Mouse (Mus musculus) limb, embryonic 11.5 days (tissue): ENCODE results near the gene Asl. TPM values are rescaled to one million over a fixed set of nuclear protein-coding genes. Genes with fewer than 3 reads are reported as not detected.

Experiments used
- ATAC-seq: fragments of 200-750 bp; cut with Nextera tagmentation; 2 replicates; pipeline ENCODE4 v1.8.0; 2017; ENCODE audit warnings: low read depth; ENCODE audit not compliant: insufficient number of reproducible peaks, low FRiP score, low TSS enrichment
- DNase-seq: peaks from one replicate; pipeline ENCODE4 v3.0.0-alpha.2; 2015; ENCODE audit warnings: low spot score
- H3K27ac ChIP-seq: fragments of 300-500 bp; sonication (generic); replicated peaks from 2 replicates; pipeline ENCODE4 v1.5.1; 2014; ENCODE audit warnings: low read depth, mild to moderate bottlenecking, low read length
- H3K27me3 ChIP-seq: fragments of 300-500 bp; sonication (generic); 2 replicates; pipeline ENCODE4 v1.6.1; 2014; ENCODE audit warnings: mild to moderate bottlenecking, low read length, mixed read lengths; ENCODE audit not compliant: control insufficient read depth, insufficient read depth
- H3K36me3 ChIP-seq: fragments of 300-500 bp; sonication (generic); 2 replicates; pipeline ENCODE4 v1.6.1; 2014; ENCODE audit warnings: mild to moderate bottlenecking, low read length, moderate library complexity, mixed read lengths; ENCODE audit not compliant: control insufficient read depth, insufficient read depth
- H3K4me1 ChIP-seq: fragments of 300-500 bp; sonication (generic); 2 replicates; pipeline ENCODE4 v1.6.1; 2014; ENCODE audit warnings: low read length, mixed read lengths; ENCODE audit not compliant: control insufficient read depth, insufficient read depth
- H3K4me2 ChIP-seq: fragments of 300-500 bp; sonication (generic); 2 replicates; pipeline ENCODE4 v1.6.1; 2014; ENCODE audit warnings: low read depth, mild to moderate bottlenecking, moderate library complexity; ENCODE audit not compliant: severe bottlenecking
- H3K4me3 ChIP-seq: fragments of 300-500 bp; sonication (generic); 2 replicates; pipeline ENCODE4 v1.5.1; 2014; ENCODE audit warnings: low read depth, low read length
- H3K9ac ChIP-seq: fragments of 300-500 bp; sonication (generic); 2 replicates; pipeline ENCODE4 v1.6.1; 2014; ENCODE audit warnings: mild to moderate bottlenecking, low read length
- H3K9me3 ChIP-seq: fragments of 300-500 bp; sonication (generic); 2 replicates; pipeline ENCODE4 v1.6.1; 2016; ENCODE audit warnings: low read length; ENCODE audit not compliant: control insufficient read depth
- WGBS: fragments of 180-500 bp; shearing (Covaris S2); extraction: QIAGEN DNeasy Blood & Tissue Kit; methylation state at CpG from one replicate; pipeline ENCODE4 v1.1.7; 2014; 5-methylcytosine and 5-hydroxymethylcytosine counted together
- polyA plus RNA-seq: library from polyadenylated mRNA; unstranded; fragments of >200 nt; fragmentation: Nextera tagmentation; extraction: Ambion mirVana; gene quantifications from 2 replicates; pipeline ENCODE4 v1.2.1, GENCODE M21; 2014

Asl gene
- polyA plus RNA-seq, 1 experiment from 2014 or later: 29.0 TPM

DNA sequence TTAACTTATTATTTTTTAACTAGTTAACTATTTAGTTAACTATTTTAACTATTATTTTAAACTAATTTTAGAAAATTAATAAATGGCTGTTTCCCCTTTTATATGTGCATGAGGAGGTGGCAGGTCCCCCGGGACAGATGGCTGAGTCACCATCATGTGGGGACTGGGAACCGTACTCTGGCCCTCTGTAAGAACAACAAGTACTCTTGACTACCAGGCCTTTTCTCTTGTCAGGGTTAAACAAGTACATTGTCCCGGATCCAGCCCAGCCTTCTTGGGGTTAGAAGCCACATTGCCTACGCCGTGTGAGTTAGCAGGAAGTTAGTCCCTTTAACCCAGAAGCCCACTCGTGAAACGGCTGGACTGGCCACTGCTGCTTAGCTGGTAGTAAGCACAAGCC, 34.1 kb downstream of the Asl start:
- Histone ChIP-seq H3K36me3 (peaks cover 6% of the 10 kb centered on the region), H3K27me3 (no peaks in the 10 kb centered on the region), H3K27ac (no peak overlapping the region), H3K9me3 (no peaks in the 10 kb centered on the region), H3K4me3 (no peak overlapping the region), H3K4me1 (no peaks in the 10 kb centered on the region), H3K4me2 (no peak overlapping the region), H3K9ac (no peak overlapping the region)
- ATAC-seq (no peak), DNase-seq (no peak)
- 95% methylated on average over 7 of the region's 7 CpGs for WGBS

DNA sequence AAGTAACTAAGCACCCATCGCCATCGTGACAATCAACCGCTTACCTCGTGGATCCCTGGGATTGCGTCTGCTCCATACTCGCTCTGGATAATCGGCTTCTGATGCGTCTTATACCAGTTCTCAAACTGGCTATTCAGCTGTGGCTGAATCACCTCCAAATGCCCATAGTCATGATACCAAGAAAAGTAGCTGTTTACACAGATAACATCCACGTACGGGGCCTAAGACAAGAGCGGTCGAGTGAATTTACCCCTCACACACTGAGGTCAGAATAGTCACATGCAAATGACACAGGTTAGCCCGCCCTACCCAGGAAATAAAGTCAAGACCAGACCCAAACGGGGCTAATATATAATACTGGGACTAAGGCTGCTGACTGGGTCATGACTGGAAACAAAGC, 35.7 kb downstream of the Asl start:
- Histone ChIP-seq H3K4me2 (no peak overlapping the region), H3K27me3 (no peaks in the 10 kb centered on the region), H3K4me3 (no peak overlapping the region), H3K27ac (no peak overlapping the region), H3K4me1 (no peaks in the 10 kb centered on the region), H3K9ac (no peak overlapping the region), H3K9me3 (no peaks in the 10 kb centered on the region), H3K36me3 (peaks cover 8% of the 10 kb centered on the region)
- WGBS: 95% methylated on average over 14 of the region's 14 CpGs
- DNase-seq: no peak
- no peak for ATAC-seq

DNA sequence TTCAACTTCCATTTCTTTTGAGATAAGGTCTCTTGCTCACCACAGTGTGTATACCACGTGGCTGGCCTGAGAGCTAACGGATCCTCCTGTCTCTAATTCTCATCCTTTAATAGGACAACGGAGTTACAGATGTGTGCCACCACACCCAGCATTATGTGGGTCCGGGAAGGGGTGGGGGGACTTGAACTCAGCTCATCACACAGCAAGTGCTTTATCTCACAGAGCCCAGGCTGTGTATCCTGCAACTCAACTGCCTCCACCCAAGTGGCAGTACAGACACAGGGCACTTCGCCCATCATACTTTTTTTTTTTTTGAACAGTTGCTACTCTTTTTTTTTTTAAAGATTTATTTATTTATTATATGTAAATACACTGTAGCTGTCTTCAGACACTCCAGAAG, 37.1 kb downstream of the Asl start:
- ATAC-seq (no peak), DNase-seq (no peak)
- Histone ChIP-seq H3K27ac (no peak overlapping the region), H3K27me3 (no peaks in the 10 kb centered on the region), H3K4me1 (no peaks in the 10 kb centered on the region), H3K36me3 (peaks cover 10% of the 10 kb centered on the region), H3K9ac (no peak overlapping the region), H3K4me3 (no peak overlapping the region), H3K4me2 (no peak overlapping the region), H3K9me3 (no peaks in the 10 kb centered on the region)
- 91% methylated on average over 5 of the region's 5 CpGs for WGBS

DNA sequence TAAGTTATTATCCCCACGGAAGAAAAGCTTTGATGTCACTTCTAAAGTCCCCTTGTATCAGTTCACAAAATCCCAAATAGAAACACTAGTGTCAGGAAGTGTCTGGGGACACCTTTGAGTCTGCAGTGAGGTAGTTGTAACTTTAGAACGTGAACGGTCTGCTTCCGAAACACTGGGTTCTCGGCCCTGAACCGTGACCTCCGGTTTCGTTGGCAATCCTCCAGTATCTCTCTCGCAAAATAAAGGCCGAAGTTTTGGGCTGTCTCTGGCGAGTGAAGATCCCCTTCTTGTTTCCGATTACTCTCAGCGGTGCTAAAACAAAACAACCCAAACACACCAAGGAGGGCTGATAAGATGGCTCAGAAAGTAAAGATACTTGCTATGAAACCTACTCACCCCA, 39.7 kb downstream of the Asl start:
- Histone ChIP-seq H3K4me1 (no peaks in the 10 kb centered on the region), H3K27ac (no peak overlapping the region), H3K36me3 (peaks cover 10% of the 10 kb centered on the region), H3K27me3 (no peaks in the 10 kb centered on the region), H3K9me3 (no peaks in the 10 kb centered on the region), H3K9ac (no peak overlapping the region), H3K4me3 (no peak overlapping the region), H3K4me2 (no peak overlapping the region)
- no peak for DNase-seq
- WGBS: 89% methylated on average over 13 of the region's 13 CpGs
- no peak for ATAC-seq

DNA sequence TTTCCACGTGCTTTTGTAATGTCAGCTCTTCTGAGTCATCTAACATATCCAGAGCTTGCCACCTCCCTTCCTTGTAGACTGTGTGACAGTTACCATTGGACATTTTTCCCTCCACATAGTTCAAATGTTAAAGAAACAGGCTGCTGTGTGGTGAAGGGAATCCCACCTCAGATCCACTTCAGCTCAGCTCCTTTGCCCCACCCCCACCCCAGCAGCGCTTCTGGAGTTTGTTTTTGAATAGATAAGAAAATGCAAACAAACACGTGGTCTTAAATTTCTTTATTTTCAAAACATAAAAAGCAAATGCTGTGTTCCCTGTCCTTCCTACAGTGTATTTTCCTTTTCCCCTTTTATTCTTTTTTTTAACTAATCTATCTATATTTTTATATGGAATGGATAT, 48.8 kb downstream of the Asl start:
- DNase-seq (no peak), ATAC-seq (no peak)
- Histone ChIP-seq H3K4me1 (no peaks in the 10 kb centered on the region), H3K9ac (no peak overlapping the region), H3K4me2 (no peak overlapping the region), H3K36me3 (peaks cover 2% of the 10 kb centered on the region; the same call in 1 of the 2 replicates), H3K4me3 (no peak overlapping the region), H3K9me3 (no peaks in the 10 kb centered on the region), H3K27ac (no peak overlapping the region), H3K27me3 (no peaks in the 10 kb centered on the region)
- WGBS: 73% methylated on average over 3 of the region's 3 CpGs

DNA sequence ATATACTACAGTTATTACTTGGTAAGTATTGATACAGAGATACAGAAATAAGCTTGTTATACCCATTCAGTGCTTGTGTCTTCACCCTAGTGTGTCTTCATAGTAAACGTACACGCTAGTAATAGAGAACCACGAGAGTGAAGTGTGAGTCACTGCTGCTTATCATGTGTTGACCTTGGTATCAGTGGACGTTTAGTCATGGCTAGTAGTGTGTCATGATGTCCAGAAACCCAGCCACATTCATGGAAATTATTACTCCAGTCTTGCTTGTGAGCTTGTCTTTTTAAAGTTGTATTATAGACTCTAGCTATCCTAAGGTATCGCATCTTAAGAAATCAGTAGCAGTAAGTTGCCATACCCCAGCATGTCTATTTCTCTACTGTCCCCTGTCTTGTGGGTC, 50.4 kb downstream of the Asl start:
- no peaks in the 10 kb centered on the region for H3K27me3 ChIP-seq
- H3K36me3 ChIP-seq: peaks cover 2% of the 10 kb centered on the region; the same call in 1 of the 2 replicates
- H3K9me3 ChIP-seq: no peaks in the 10 kb centered on the region

DNA sequence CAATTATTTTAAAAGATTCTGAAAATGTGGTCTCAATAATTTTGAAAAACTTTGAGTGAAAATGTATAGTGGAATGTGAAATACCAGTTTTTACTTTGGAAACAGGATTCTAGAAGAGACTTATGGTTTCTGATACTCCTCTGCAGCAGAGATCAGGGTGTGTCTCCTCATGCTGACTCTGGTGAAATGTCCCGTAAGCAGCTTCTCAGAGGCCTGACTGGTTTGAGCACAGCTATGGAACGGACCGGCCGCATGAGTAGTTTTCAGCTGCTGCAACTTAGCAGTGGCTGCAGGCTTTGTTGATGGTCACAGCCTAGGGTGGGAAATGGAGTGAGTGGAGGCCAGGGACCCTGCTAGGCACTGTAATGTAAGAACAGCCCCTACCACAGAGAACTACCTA, 51.3 kb downstream of the Asl start:
- Histone ChIP-seq H3K36me3 (peaks cover 2% of the 10 kb centered on the region; the same call in 1 of the 2 replicates), H3K4me1 (no peaks in the 10 kb centered on the region), H3K4me2 (no peak overlapping the region), H3K27ac (no peak overlapping the region), H3K9me3 (no peaks in the 10 kb centered on the region), H3K9ac (no peak overlapping the region), H3K27me3 (no peaks in the 10 kb centered on the region), H3K4me3 (no peak overlapping the region)
- WGBS: 87% methylated on average over 4 of the region's 4 CpGs
- DNase-seq (no peak), ATAC-seq (no peak)

More for the DNA sequence above, 50.4 kb downstream of the Asl start:
- Histone ChIP-seq H3K4me3 (no peak overlapping the region), H3K27ac (no peak overlapping the region), H3K9ac (no peak overlapping the region), H3K4me2 (no peak overlapping the region), H3K4me1 (no peaks in the 10 kb centered on the region)
- no peak for ATAC-seq
- no peak for DNase-seq
- 91% methylated on average over 5 of the region's 5 CpGs for WGBS

DNA sequence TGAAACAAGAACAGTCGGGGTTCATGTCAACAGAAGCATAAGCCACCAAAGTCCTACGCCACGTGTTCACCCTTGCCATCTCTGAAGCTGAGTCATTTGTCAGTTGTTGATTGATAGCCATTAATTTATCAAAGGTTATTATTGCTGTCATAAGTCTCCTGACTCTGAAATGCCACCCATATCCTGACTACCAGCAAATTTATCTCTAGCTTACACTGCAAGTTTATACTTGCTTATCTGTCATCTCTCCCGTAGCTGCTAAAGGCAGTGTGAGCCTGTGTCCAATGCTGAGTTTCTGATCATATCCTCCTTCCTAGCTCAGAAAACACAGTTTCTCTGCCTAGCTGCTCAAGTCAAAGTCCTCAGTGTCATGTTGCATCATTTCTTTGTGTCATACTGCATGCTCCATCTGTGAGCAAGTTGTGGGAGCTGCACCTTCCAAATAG, 54.2 kb downstream of the Asl start:
- Histone ChIP-seq H3K27ac (no peak overlapping the region), H3K27me3 (no peaks in the 10 kb centered on the region), H3K4me2 (no peak overlapping the region), H3K9me3 (no peaks in the 10 kb centered on the region), H3K36me3 (peaks cover 5% of the 10 kb centered on the region), H3K4me3 (no peak overlapping the region), H3K9ac (no peak overlapping the region), H3K4me1 (no peaks in the 10 kb centered on the region)
- no peak for ATAC-seq
- 90% methylated on average over 4 of the region's 4 CpGs for WGBS
- no peak for DNase-seq

DNA sequence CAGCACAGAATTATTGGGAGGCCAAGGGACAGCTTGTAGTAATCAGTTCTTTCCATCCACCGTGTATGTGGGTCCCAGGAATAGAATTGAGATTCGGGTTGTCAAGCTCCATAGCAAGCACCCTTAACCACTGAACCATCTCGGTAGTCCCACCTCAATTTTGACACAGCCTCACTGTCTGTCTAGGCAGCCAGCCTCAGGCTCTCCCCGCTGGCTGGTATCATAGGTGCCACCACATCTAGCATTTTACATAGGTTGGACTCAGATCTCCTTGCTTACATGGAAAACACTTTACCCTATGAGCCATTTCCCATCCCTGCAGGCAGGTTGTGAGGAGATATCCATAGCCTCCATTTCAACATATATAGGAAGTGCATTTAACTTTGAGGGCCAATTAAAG, 54.7 kb downstream of the Asl start:
- H3K9me3 ChIP-seq: no peaks in the 10 kb centered on the region
- H3K27ac ChIP-seq: no peak overlapping the region
- no peaks in the 10 kb centered on the region for H3K4me1 ChIP-seq
- no peaks in the 10 kb centered on the region for H3K27me3 ChIP-seq
- H3K9ac ChIP-seq: no peak overlapping the region
- no peak overlapping the region for H3K4me3 ChIP-seq
- H3K36me3 ChIP-seq: peaks cover 5% of the 10 kb centered on the region
- ATAC-seq (no peak), DNase-seq (no peak)
- H3K4me2 ChIP-seq: no peak overlapping the region
- 94% methylated on average over 4 of the region's 4 CpGs for WGBS
